Mouse (Mus musculus) CH12.LX (cell line): ENCODE data around the gene Wdr61.

ENCODE experiments used
- CTCF ChIP-seq, 2 experiments: IDR thresholded peaks in 1 of 2; conservative IDR thresholded peaks in 1 of 2; 2 replicates each; pipeline ENCODE4 v1.5.1; 2011 to 2012; ENCODE audit warnings: low read depth in 2 of 2, low read length in 2 of 2, improper control_type of control experiment in 1 of 2, inconsistent platforms in 1 of 2, mild to moderate bottlenecking in 1 of 2, moderate library complexity in 1 of 2
- ELF1 ChIP-seq: IDR thresholded peaks from 2 replicates; pipeline ENCODE4 v1.6.1; 2014; ENCODE audit warnings: low read depth, mild to moderate bottlenecking, inconsistent platforms, low read length, improper control_type of control experiment
- EP300 ChIP-seq: IDR thresholded peaks from 2 replicates; pipeline ENCODE4 v1.6.1; 2011; ENCODE audit warnings: low read length, improper control_type of control experiment
- HCFC1 ChIP-seq: IDR thresholded peaks from 2 replicates; pipeline ENCODE4 v1.6.1; 2012; ENCODE audit warnings: low read depth, mild to moderate bottlenecking, inconsistent platforms, low read length, improper control_type of control experiment
- MEF2A ChIP-seq: IDR thresholded peaks from 2 replicates; pipeline ENCODE4 v1.6.1; 2014; ENCODE audit warnings: low read depth, mild to moderate bottlenecking, inconsistent platforms, low read length, improper control_type of control experiment, borderline replicate concordance
- MYC ChIP-seq: IDR thresholded peaks from 2 replicates; pipeline ENCODE4 v1.6.1; 2011; ENCODE audit warnings: low read depth, mild to moderate bottlenecking, improper control_type of control experiment, low read length
- POLR2A ChIP-seq: IDR thresholded peaks from 2 replicates; pipeline ENCODE4 v1.6.1; 2011; ENCODE audit warnings: low read depth, mild to moderate bottlenecking, improper control_type of control experiment, low read length
- POLR2AphosphoS2 ChIP-seq: IDR thresholded peaks from 2 replicates; pipeline ENCODE4 v1.6.1; 2011; ENCODE audit warnings: low read depth, low read length, improper control_type of control experiment
- ZNF384 ChIP-seq: IDR thresholded peaks from 2 replicates; pipeline ENCODE4 v1.6.1; 2012; ENCODE audit warnings: low read depth, low read length, improper control_type of control experiment, inconsistent platforms

DNA sequence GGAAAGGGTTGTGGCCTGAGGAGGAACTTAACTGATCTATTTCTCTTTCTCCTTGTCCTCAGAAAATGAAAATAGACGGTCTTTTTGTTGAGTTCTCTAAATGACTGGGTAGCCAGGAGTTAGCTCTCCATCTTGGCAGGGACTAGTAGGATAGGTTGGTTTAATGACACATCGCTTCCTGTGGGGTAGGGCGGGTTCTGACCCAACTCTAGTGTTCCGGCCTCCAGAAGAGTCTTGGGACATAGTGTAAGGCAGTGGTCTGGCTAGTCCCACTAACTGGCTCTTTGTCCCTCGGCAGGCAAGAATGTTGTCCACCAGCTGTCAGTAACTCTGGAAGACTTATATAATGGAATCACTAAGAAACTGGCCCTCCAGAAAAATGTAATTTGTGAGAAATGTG, 26.2 kb downstream of the Wdr61 start:
- TF ChIP-seq HCFC1, result no peak
- no peak for TF ChIP-seq EP300
- TF ChIP-seq ZNF384, result no peak
- no peak for TF ChIP-seq MEF2A
- no peak for TF ChIP-seq POLR2A
- TF ChIP-seq ELF1, result no peak
- TF ChIP-seq POLR2AphosphoS2, result no peak
- no peak for TF ChIP-seq MYC
- no peak for TF ChIP-seq CTCF (conservative IDR thresholded peaks at IDR 0.05 in 1 of 2, IDR thresholded peaks at IDR 0.05 in 1 of 2; ENCODE audit: low read depth in 2 of 2, low read length in 2 of 2)
